Mouse (Mus musculus) G1E (cell line): Measurements from ENCODE around the gene Abca5.

ENCODE experiments used
- CTCF ChIP-seq: IDR thresholded peaks from 2 replicates; pipeline ENCODE4 v1.5.1; 2012; ENCODE audit warnings: low read depth, low read length, inconsistent platforms, mixed read lengths
- GATA1 ChIP-seq: IDR thresholded peaks from 2 replicates; pipeline ENCODE4 v1.6.1; 2012; ENCODE audit warnings: borderline replicate concordance, low read length, inconsistent platforms, mixed read lengths
- GATA2 ChIP-seq: IDR thresholded peaks from 2 replicates; pipeline ENCODE4 v1.6.1; 2012; ENCODE audit warnings: low read depth, low read length, inconsistent platforms, borderline replicate concordance
- POLR2AphosphoS5 ChIP-seq: IDR thresholded peaks from 2 replicates; pipeline ENCODE4 v1.6.1; 2012; ENCODE audit warnings: low read depth, low read length, inconsistent platforms; ENCODE audit not compliant: insufficient replicate concordance

GRCm38 (mm10) chr11:110286331-110286730 lies 51.2 kb downstream of the Abca5 start:
- no peak for TF ChIP-seq GATA1
- no peak for TF ChIP-seq CTCF
- no peak for TF ChIP-seq POLR2AphosphoS5
- no peak for TF ChIP-seq GATA2
